Comparison of ENCODE assay signal across 20 mouse cellular contexts in genomic region chr10:100032566-100032965, GRCm38 (mm10). TPM values are rescaled to one million over a fixed set of nuclear protein-coding genes. Genes with fewer than 3 reads are reported as not detected.
DNase-seq lines count a peak whose midpoint lies in the region; ATAC-seq lines count a peak whose summit lies in the region.
"Had no signal": no experiment of that assay in that cellular context is flagged by ENCODE, and none has a peak within 500 bp of the region (broad histone marks: within the 10 kb centered on the region; RNA-seq: fewer than 3 reads in every experiment).

No protein-coding gene starts in this region.

- H3K4me3 ChIP-seq in kidney, embryonic 16.5 days (ENCODE audit: low read length) = no peak overlapping the region
- H3K4me3 ChIP-seq: gastrocnemius, adult 2 months; hindbrain, embryonic 15.5 days; left cerebral cortex, adult 2 months; limb, embryonic 12.5 days; midbrain, embryonic 12.5 days; neural tube, embryonic 15.5 days had no signal

- no peak overlapping the region for H3K27ac ChIP-seq in kidney, embryonic 16.5 days (ENCODE audit: low read length)
- H3K27ac ChIP-seq: gastrocnemius, adult 2 months; hindbrain, embryonic 15.5 days; kidney, postnatal 0 days; left cerebral cortex, adult 2 months; limb, embryonic 12.5 days; liver, embryonic 14.5 days; midbrain, embryonic 12.5 days; neural tube, embryonic 15.5 days had no signal

- 72% methylated on average over 3 of the region's 3 CpGs for WGBS in kidney, embryonic 16.5 days

- no peak overlapping the region for H3K9ac ChIP-seq in kidney, embryonic 16.5 days (replicated peaks; ENCODE audit: low read length)
- H3K9ac ChIP-seq: forebrain, postnatal 0 days; hindbrain, embryonic 15.5 days; limb, embryonic 12.5 days; liver, embryonic 14.5 days; midbrain, embryonic 12.5 days; neural tube, embryonic 15.5 days had no signal

- H3K9me3 ChIP-seq in kidney, embryonic 16.5 days (ENCODE audit: low read length) = no peaks in the 10 kb centered on the region
- H3K9me3 ChIP-seq: hindbrain, embryonic 15.5 days; limb, embryonic 12.5 days; midbrain, embryonic 12.5 days; neural tube, embryonic 15.5 days had no signal

- no peak for ATAC-seq in kidney, embryonic 16.5 days (ENCODE audit: low FRiP score, low TSS enrichment)
- ATAC-seq: forebrain, postnatal 0 days; intestine, postnatal 0 days had no signal

- no peaks in the 10 kb centered on the region for H3K27me3 ChIP-seq in kidney, embryonic 16.5 days (ENCODE audit: insufficient read depth, low read length)
- H3K27me3 ChIP-seq: hindbrain, embryonic 15.5 days; neural tube, embryonic 15.5 days had no signal

- peak; percentile 52 for DNase-seq in heart, adult 8-10 months (ENCODE audit: low spot score)
- no peak for DNase-seq in heart, postnatal 25 days (ENCODE audit: low spot score)
- peak; percentile 3 for DNase-seq in 416B (ENCODE audit: low read depth)
- DNase-seq in adrenal gland, adult 2 months = peak; percentile 56
- DNase-seq in fibroblast of lung, adult 2 months (ENCODE audit: low read depth) = peak; percentile 51
- DNase-seq in thymus, postnatal 25 days = no peak
- no peak for DNase-seq in retina, postnatal 1 day
- DNase-seq: cerebellum, adult 2 months; forebrain, postnatal 0 days; gastrocnemius, adult 2 months; lung, postnatal 10 days had no signal

- no peaks in the 10 kb centered on the region for H3K36me3 ChIP-seq in kidney, embryonic 16.5 days (ENCODE audit: insufficient read depth, low read length)
- H3K36me3 ChIP-seq: hindbrain, embryonic 15.5 days; limb, embryonic 12.5 days; midbrain, embryonic 12.5 days; neural tube, embryonic 15.5 days had no signal

- H3K4me2 ChIP-seq in kidney, embryonic 16.5 days (replicated peaks; ENCODE audit: low read depth, low read length) = no peak overlapping the region
- H3K4me2 ChIP-seq: hindbrain, embryonic 15.5 days; limb, embryonic 12.5 days; neural tube, embryonic 15.5 days had no signal

- H3K4me1 ChIP-seq in kidney, embryonic 16.5 days (ENCODE audit: insufficient read depth, low read length) = peaks cover 15% of the 10 kb centered on the region
- H3K4me1 ChIP-seq: hindbrain, embryonic 15.5 days; neural tube, embryonic 15.5 days had no signal

- intact Hi-C loops in heart, postnatal 25 days (cut with DNase I) = no loop called here

RNA-seq across cellular contexts. Expression of gene Kitl, which starts 17.1 kb away (rescaled TPM):
- 10 to 100 TPM; 45.9 to 70.1 (median 61.3) TPM for total RNA-seq in heart, adult 8-10 months (2022)
- total RNA-seq in heart, postnatal 25 days (2021) = 10 to 100 TPM; 65.6 to 82.6 TPM
- total RNA-seq in adrenal gland, adult 2 months (2021) = 10 to 100 TPM; 13.8 to 27.0 TPM
- polyA plus RNA-seq in adrenal gland, adult 2 months (2012; rRNA removed) = 38.4 and 39.7 TPM in 2 replicates
- polyA plus RNA-seq in kidney, embryonic 16.5 days (2015; fragmentation: Nextera tagmentation; extraction: Ambion mirVana) = 19.3 and 22.8 TPM in 2 replicates

Comparison
In these comparisons a context has a peak if more than half of its experiments do, and no peak if none do; other contexts are left out.
1. DNase-seq: peak in heart, adult 8-10 months (single experiment), 416B (single experiment), adrenal gland, adult 2 months (single experiment) and fibroblast of lung, adult 2 months (single experiment); none in heart, postnatal 25 days (single experiment), thymus, postnatal 25 days (single experiment) and retina, postnatal 1 day (single experiment).